Mouse (Mus musculus) E14TG2a.4 (cell line): Measurements from ENCODE around the gene Epha8.

ENCODE experiments used
- CTCF ChIP-seq: conservative IDR thresholded peaks from 2 replicates; pipeline ENCODE4 v1.5.1; 2014; ENCODE audit warnings: low read length
- NANOG ChIP-seq: IDR thresholded peaks from 2 replicates; pipeline ENCODE4 v1.6.1; 2014; ENCODE audit warnings: borderline replicate concordance, low read length, mixed read lengths
- POU5F1 ChIP-seq: IDR thresholded peaks from 2 replicates; pipeline ENCODE4 v1.6.1; 2014; ENCODE audit warnings: low read length, borderline replicate concordance

GRCm38 (mm10) chr4:136919526-136919925 is 37.1 kb downstream of the Epha8 start:
- TF ChIP-seq CTCF (no peak), NANOG (no peak), POU5F1 (no peak)
